Mouse (Mus musculus) gastrocnemius, adult 2 months (tissue): ENCODE measurements at regions not wholly inside any gene's neighbourhood (a gene's known extent, or its start where the extent isn't known, plus 50 kb on each side); places are given as distances from the start of the nearest gene placed in this dataset.

ENCODE experiments used
- DNase-seq: peaks from one replicate; pipeline ENCODE4 v3.0.0; 2022
- H3K27ac ChIP-seq: fragments of 200-600 bp; 2 replicates; pipeline ENCODE4 v1.8.1; 2022; ENCODE audit warnings: mild to moderate bottlenecking
- H3K4me3 ChIP-seq: fragments of 200-600 bp; 2 replicates; pipeline ENCODE4 v1.8.1; 2022; ENCODE audit warnings: mild to moderate bottlenecking, moderate library complexity
- CTCF ChIP-seq: fragments of 200-600 bp; IDR thresholded peaks from 2 replicates; pipeline ENCODE4 v1.8.1; 2022; ENCODE audit warnings: antibody characterized with exemption, mild to moderate bottlenecking, moderate library complexity
- intact Hi-C: fragments of 180-260 bp; cut with DNase I; formaldehyde crosslinking; loops from one replicate; pipeline ENCODE4 v1.15.1; 2025

GRCm38 (mm10) chr5:102311570-102311969 is 169.6 kb upstream of the Arhgap24 start:
- Histone ChIP-seq H3K27ac (no peak overlapping the region), H3K4me3 (no peak overlapping the region)
- no peak for DNase-seq
- intact Hi-C loops: no loop called here
- TF ChIP-seq CTCF: no peak

DNA sequence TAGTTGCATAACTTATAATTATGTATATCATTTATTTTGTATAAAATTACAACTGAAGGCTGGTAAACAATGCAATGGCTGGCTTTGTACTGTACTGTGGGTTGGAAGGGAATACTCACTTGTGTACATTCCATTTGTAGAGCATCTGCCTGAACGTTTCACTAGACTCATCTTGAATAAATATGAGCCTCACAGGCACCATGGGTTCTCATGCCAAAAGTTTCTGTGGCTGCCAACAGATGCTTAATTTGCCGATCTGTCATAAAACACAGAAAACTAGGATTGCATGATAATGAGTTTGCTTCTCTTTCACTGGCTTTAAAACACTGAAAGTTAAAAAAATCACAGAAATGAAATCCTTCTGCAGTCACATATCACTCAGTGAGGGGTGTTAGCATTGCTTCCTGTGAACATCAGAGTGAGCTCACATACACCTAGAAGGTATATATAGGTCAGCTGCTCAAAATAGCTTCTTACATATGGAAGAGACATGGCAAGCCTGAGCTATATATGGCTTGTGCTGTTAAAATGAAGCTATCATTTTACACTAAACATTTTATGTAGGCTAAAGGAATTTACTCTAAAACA is 152.9 kb upstream of the Arhgap24 start:
- H3K27ac ChIP-seq: no peak overlapping the region

DNA sequence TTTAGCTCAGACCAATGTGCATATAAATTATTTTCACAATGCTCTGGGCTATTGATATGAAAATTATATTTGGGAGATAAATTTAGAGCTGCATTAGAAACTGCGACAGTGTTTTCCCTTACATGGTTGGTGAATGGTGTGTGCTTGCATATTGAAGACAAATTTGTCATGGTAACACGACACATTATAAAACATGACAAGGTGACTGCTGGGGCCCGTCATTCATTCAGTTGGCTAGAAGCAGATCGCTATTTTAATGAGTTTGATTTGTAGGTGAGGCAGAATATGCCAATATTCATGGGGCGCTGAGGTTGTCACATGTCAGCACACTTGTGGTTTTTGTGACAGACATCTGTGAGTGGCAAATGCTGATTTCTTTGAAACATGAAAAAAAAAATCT is 147.3 kb upstream of the Arhgap24 start:
- no peak for TF ChIP-seq CTCF
- Histone ChIP-seq H3K4me3 (no peak overlapping the region), H3K27ac (no peak overlapping the region)
- intact Hi-C loops: no loop called here
- DNase-seq: no peak

More for the DNA sequence above, 152.9 kb upstream of the Arhgap24 start:
- no peak overlapping the region for H3K4me3 ChIP-seq
- intact Hi-C loops: no loop called here
- TF ChIP-seq CTCF: no peak
- DNase-seq: no peak

DNA sequence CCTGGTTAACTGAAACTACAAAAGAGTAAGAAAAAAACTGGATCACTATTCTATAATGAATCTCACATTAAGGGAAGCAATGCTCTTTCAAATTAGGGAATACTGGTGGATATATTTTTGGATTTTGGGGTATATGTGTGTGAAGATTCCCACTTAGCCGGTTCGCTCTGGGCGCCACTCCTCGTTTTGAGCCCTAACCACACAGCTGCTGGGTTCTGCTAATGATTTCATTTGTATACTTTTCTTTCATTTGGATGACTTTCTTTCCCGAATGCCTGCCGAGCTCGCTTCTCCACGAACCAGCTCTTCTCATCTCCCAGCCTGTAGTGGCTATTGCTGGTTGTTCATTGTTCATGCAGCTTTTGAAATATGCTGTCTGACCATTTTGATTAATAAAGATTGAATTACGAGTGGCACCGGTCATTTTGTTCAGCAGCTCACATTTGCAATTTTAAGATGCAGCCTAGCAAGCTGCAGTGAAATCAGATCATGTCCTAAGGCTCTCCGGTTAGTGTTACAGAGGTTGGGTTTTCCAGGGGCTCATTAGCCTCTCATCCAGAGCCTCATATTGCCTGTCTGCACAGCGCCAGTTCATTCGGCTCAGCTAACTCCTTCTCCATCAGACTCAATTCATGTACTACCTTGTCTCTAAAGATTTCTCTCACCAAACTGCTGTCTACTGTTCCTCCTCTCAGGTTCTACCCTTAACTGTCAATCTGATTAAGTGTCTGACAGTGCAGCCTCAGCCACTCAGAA is 146.6 kb upstream of the Arhgap24 start:
- H3K27ac ChIP-seq: no peak overlapping the region
- intact Hi-C loops: no loop called here
- TF ChIP-seq CTCF: no peak
- no peak overlapping the region for H3K4me3 ChIP-seq
- DNase-seq: no peak

DNA sequence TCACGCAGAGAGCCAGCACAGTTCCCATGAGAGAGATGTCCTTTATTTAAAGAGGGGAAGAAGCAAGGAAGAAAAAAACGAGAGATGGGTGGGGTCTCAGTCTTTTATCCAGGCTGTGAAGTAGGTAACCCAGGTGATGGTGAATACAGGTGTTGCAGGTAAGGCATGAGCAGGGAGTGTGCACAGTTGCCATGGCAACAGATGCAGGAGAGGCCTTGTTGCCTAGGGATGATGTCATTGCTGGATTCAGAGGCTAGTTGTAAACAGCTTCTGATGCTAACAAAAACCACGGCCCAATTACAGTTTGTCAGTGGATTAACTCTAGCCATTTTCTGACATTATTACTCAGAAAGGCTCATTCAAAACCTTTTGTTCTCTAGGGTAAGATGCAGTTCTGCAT is 114.7 kb upstream of the Arhgap24 start:
- DNase-seq: no peak
- intact Hi-C loops: no loop called here
- H3K4me3 ChIP-seq: no peak overlapping the region
- TF ChIP-seq CTCF: no peak
- H3K27ac ChIP-seq: no peak overlapping the region

- no peak overlapping the region for H3K27ac ChIP-seq
Observed at GRCm38 (mm10) chr5:102373309-102373971, 107.8 kb upstream of the Arhgap24 start.

GRCm38 (mm10) chr5:102373972-102374755 is 107.0 kb upstream of the Arhgap24 start:
- TF ChIP-seq CTCF: no peak
- H3K4me3 ChIP-seq: no peak overlapping the region
- H3K27ac ChIP-seq: no peak overlapping the region
- intact Hi-C loops: no loop called here
- DNase-seq: no peak

More at GRCm38 (mm10) chr5:102373309-102373971, 107.8 kb upstream of the Arhgap24 start:
- no peak for DNase-seq
- intact Hi-C loops: no loop called here
- H3K4me3 ChIP-seq: no peak overlapping the region
- no peak for TF ChIP-seq CTCF

GRCm38 (mm10) chr5:102375339-102375738 is 105.9 kb upstream of the Arhgap24 start:
- TF ChIP-seq CTCF: no peak
- H3K4me3 ChIP-seq: no peak overlapping the region
- intact Hi-C loops: no loop called here
- H3K27ac ChIP-seq: no peak overlapping the region
- no peak for DNase-seq

DNA sequence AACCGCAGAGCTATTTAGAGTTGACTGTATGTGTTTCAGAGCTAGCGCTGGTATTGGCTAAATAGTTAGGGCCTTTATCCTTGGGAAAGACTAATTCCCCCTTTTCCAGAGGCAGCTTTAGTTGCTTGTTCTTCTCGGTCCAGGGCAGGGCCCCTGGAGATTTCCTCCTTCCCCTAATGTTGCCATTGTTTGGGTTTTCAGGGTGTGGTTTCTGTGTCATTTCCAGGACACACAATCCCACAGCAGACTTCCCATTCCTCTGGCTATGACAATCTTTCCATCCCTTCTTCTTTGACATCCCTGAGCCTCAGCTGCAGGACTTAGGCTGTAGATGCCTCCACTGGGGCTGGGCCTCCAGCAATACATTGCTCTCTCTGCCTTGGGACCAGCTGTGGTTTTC is 87.2 kb upstream of the Arhgap24 start:
- peak overlapping the region; percentile 40 for H3K27ac ChIP-seq
- intact Hi-C loops: no loop called here
- H3K4me3 ChIP-seq: no peak overlapping the region
- no peak for TF ChIP-seq CTCF
- peak; percentile 37 for DNase-seq

- H3K27ac ChIP-seq: peak overlapping the region; percentile 72
- H3K4me3 ChIP-seq: no peak overlapping the region
- TF ChIP-seq CTCF: no peak
- intact Hi-C loops: no loop called here
- no peak for DNase-seq
Observed at GRCm38 (mm10) chr5:102395608-102396146, 85.5 kb upstream of the Arhgap24 start.

- H3K27ac ChIP-seq: no peak overlapping the region
- intact Hi-C loops: no loop called here
- DNase-seq: no peak
- no peak overlapping the region for H3K4me3 ChIP-seq
- TF ChIP-seq CTCF: no peak
Observed at GRCm38 (mm10) chr5:102399006-102399405, 82.2 kb upstream of the Arhgap24 start.

- intact Hi-C loops: loop anchor here (5.0 kb wide), 1 partner anchor 275 kb away; no protein-coding TSS in a partner anchor
- no peak overlapping the region for H3K27ac ChIP-seq
- H3K4me3 ChIP-seq: no peak overlapping the region
- DNase-seq: no peak
- no peak for TF ChIP-seq CTCF
Observed at GRCm38 (mm10) chr5:102417642-102418041, 63.5 kb upstream of the Arhgap24 start.

DNA sequence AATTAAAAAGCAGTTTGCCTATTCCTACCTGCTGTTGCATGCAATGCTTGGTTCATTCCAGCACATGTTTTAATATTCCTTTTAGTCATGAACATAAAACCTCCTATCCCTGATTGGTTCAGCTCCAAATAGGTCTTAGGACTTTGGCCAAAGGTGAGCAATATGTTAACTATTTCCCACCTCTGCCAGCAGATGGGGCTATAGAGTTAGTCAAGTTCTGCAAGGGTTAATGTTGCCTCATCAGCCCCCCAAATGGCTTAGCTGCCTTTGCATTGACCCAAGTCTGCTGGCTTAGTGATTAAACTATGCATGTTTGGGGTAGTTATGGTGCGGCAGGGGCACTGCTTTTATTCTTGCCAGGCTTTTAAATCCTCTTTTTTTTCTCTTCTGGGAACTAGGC is 62.1 kb upstream of the Arhgap24 start:
- intact Hi-C loops: loop anchor here (5.0 kb wide), 1 partner anchor 273 kb away; no protein-coding TSS in a partner anchor
- DNase-seq: no peak
- Histone ChIP-seq H3K4me3 (no peak overlapping the region), H3K27ac (no peak overlapping the region)
- TF ChIP-seq CTCF: peak; percentile 53
